Mouse (Mus musculus) megakaryocyte, embryonic 14.5 days (primary cell): ENCODE data around the gene Nudt16l1.

Source experiments
- FLI1 ChIP-seq: IDR thresholded peaks from 2 replicates; pipeline ENCODE4 v1.6.1; 2012; ENCODE audit warnings: low read length, inconsistent platforms, mixed read lengths
- GATA1 ChIP-seq: IDR thresholded peaks from 3 replicates; pipeline ENCODE4 v1.6.1; 2012; ENCODE audit warnings: mixed read lengths, low read length, inconsistent platforms, borderline replicate concordance

DNA sequence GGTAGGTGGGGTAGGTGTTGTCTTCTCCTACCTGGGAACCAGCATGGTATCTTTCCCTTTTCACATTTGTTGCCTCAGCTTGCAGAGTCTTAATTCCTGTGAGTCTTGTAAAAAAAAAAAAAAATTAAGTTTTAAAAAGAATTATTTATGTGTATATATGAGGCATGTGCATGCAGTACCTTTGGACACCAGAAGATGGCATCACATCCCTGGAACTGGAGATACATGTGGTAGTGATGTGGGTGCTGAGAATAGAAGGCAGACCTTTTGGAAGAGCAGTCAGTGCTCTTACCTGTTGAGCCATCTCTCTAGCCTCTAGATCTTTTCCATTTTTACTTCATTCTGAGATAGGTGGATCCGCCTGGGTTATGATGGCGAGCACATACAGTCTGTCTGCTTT lies 28.8 kb upstream of the Nudt16l1 start:
- TF ChIP-seq GATA1 (no peak), FLI1 (no peak)
